Mouse (Mus musculus) CH12.LX (cell line): ENCODE results near the gene Daxx. TPM values are rescaled to one million over a fixed set of nuclear protein-coding genes. Genes with fewer than 3 reads are reported as not detected.

Source experiments
- DNase-seq: peaks from one replicate; pipeline ENCODE4 v3.0.0-alpha.2; 2013; ENCODE audit errors: extremely low read depth
- H3K27ac ChIP-seq: 2 replicates; pipeline ENCODE4 v1.5.1; 2012; ENCODE audit warnings: low read depth, mild to moderate bottlenecking, control low read depth, moderate library complexity; ENCODE audit not compliant: insufficient read depth
- H3K27me3 ChIP-seq: replicated peaks from 2 replicates; pipeline ENCODE3; 2012; ENCODE audit warnings: inconsistent platforms
- H3K36me3 ChIP-seq, 2 experiments: replicated peaks in 1 of 2; 2 replicates each; pipeline versions ENCODE3 to v1.6.1; 2012; ENCODE audit warnings: inconsistent platforms in 1 of 2, low read length in 1 of 2, mild to moderate bottlenecking in 1 of 2, mixed read lengths in 1 of 2, moderate library complexity in 1 of 2; ENCODE audit not compliant: control insufficient read depth in 1 of 2, insufficient read depth in 1 of 2
- H3K4me1 ChIP-seq, 2 experiments: 2 replicates each; pipeline ENCODE4 v1.6.1; 2012; ENCODE audit warnings: inconsistent platforms in 1 of 2, moderate library complexity in 1 of 2; ENCODE audit not compliant: insufficient read depth in 2 of 2, control insufficient read depth in 1 of 2
- H3K4me2 ChIP-seq: 2 replicates; pipeline ENCODE4 v1.6.1; 2012; ENCODE audit warnings: low read depth, mild to moderate bottlenecking, control low read depth; ENCODE audit not compliant: poor library complexity, insufficient read depth, severe bottlenecking
- H3K4me3 ChIP-seq, 3 experiments: fragments of 150-350 bp in 1 of 3; sonication (generic) in 1 of 3; replicated peaks in 1 of 3; 2 replicates each; pipeline versions ENCODE3 to v1.5.1; 2011 to 2012; ENCODE audit warnings: low read depth in 2 of 3, low read length in 2 of 3, mild to moderate bottlenecking in 2 of 3, moderate library complexity in 2 of 3, control low read depth in 1 of 3, improper control_type of control experiment in 1 of 3, inconsistent platforms in 1 of 3, mixed read lengths in 1 of 3; ENCODE audit not compliant: poor library complexity in 1 of 3
- H3K79me2 ChIP-seq: replicated peaks from 2 replicates; pipeline ENCODE4 v1.6.1; 2012; ENCODE audit warnings: mild to moderate bottlenecking, moderate library complexity; ENCODE audit not compliant: control insufficient read depth, poor library complexity, insufficient read depth, severe bottlenecking; ENCODE audit errors: extremely low read depth
- H3K9ac ChIP-seq: 2 replicates; pipeline ENCODE4 v1.6.1; 2012; ENCODE audit warnings: low read depth, mild to moderate bottlenecking, control low read depth, moderate library complexity; ENCODE audit not compliant: insufficient read depth
- H3K9me3 ChIP-seq: replicated peaks from 2 replicates; pipeline ENCODE3; 2012; ENCODE audit warnings: low read length, inconsistent platforms, mixed read lengths
- CTCF ChIP-seq, 2 experiments: IDR thresholded peaks in 1 of 2; conservative IDR thresholded peaks in 1 of 2; 2 replicates each; pipeline ENCODE4 v1.5.1; 2011 to 2012; ENCODE audit warnings: low read depth in 2 of 2, low read length in 2 of 2, improper control_type of control experiment in 1 of 2, inconsistent platforms in 1 of 2, mild to moderate bottlenecking in 1 of 2, moderate library complexity in 1 of 2
- E2F4 ChIP-seq: IDR thresholded peaks from 2 replicates; pipeline ENCODE4 v1.6.1; 2011; ENCODE audit warnings: low read depth, low read length, improper control_type of control experiment; ENCODE audit not compliant: insufficient replicate concordance
- ELF1 ChIP-seq: IDR thresholded peaks from 2 replicates; pipeline ENCODE4 v1.6.1; 2014; ENCODE audit warnings: low read depth, mild to moderate bottlenecking, inconsistent platforms, low read length, improper control_type of control experiment
- EP300 ChIP-seq: IDR thresholded peaks from 2 replicates; pipeline ENCODE4 v1.6.1; 2011; ENCODE audit warnings: low read length, improper control_type of control experiment
- ETS1 ChIP-seq: conservative IDR thresholded peaks from 2 replicates; pipeline ENCODE4 v1.6.1; 2012; ENCODE audit warnings: low read depth, mild to moderate bottlenecking, inconsistent platforms, low read length, improper control_type of control experiment, moderate library complexity
- GABPA ChIP-seq: IDR thresholded peaks from 2 replicates; pipeline ENCODE4 v1.6.1; 2012; ENCODE audit warnings: low read depth, low read length, improper control_type of control experiment, inconsistent platforms; ENCODE audit not compliant: insufficient replicate concordance
- HCFC1 ChIP-seq: IDR thresholded peaks from 2 replicates; pipeline ENCODE4 v1.6.1; 2012; ENCODE audit warnings: low read depth, mild to moderate bottlenecking, inconsistent platforms, low read length, improper control_type of control experiment
- IRF4 ChIP-seq: IDR thresholded peaks from 2 replicates; pipeline ENCODE4 v1.6.1; 2014; ENCODE audit warnings: low read depth, mild to moderate bottlenecking, inconsistent platforms, low read length, improper control_type of control experiment
- JUND ChIP-seq: conservative IDR thresholded peaks from 2 replicates; pipeline ENCODE4 v1.6.1; 2011; ENCODE audit warnings: low read depth, low read length, improper control_type of control experiment
- KAT2A ChIP-seq: IDR thresholded peaks from 2 replicates; pipeline ENCODE4 v1.6.1; 2012; ENCODE audit warnings: low read length, improper control_type of control experiment, inconsistent platforms; ENCODE audit not compliant: insufficient replicate concordance
- MAX ChIP-seq: IDR thresholded peaks from 2 replicates; pipeline ENCODE4 v1.6.1; 2011; ENCODE audit warnings: low read length, improper control_type of control experiment
- MEF2A ChIP-seq: IDR thresholded peaks from 2 replicates; pipeline ENCODE4 v1.6.1; 2014; ENCODE audit warnings: low read depth, mild to moderate bottlenecking, inconsistent platforms, low read length, improper control_type of control experiment, borderline replicate concordance
- MXI1 ChIP-seq: IDR thresholded peaks from 2 replicates; pipeline ENCODE4 v1.6.1; 2011; ENCODE audit warnings: mild to moderate bottlenecking, low read depth, low read length, improper control_type of control experiment
- MYC ChIP-seq: IDR thresholded peaks from 2 replicates; pipeline ENCODE4 v1.6.1; 2011; ENCODE audit warnings: low read depth, mild to moderate bottlenecking, improper control_type of control experiment, low read length
- NELFE ChIP-seq: IDR thresholded peaks from 2 replicates; pipeline ENCODE4 v1.6.1; 2011; ENCODE audit warnings: low read depth, low read length, improper control_type of control experiment
- NRF1 ChIP-seq: IDR thresholded peaks from 2 replicates; pipeline ENCODE4 v1.6.1; 2014; ENCODE audit warnings: low read depth, mild to moderate bottlenecking, inconsistent platforms, low read length, improper control_type of control experiment, moderate library complexity
- PAX5 ChIP-seq: IDR thresholded peaks from 2 replicates; pipeline ENCODE4 v1.6.1; 2012; ENCODE audit warnings: low read length, inconsistent platforms, mixed read lengths
- POLR2A ChIP-seq: IDR thresholded peaks from 2 replicates; pipeline ENCODE4 v1.6.1; 2011; ENCODE audit warnings: low read depth, mild to moderate bottlenecking, improper control_type of control experiment, low read length
- RAD21 ChIP-seq: IDR thresholded peaks from 2 replicates; pipeline ENCODE4 v1.6.1; 2011; ENCODE audit warnings: low read depth, mild to moderate bottlenecking, low read length, improper control_type of control experiment, moderate library complexity
- RCOR1 ChIP-seq: conservative IDR thresholded peaks from 2 replicates; pipeline ENCODE4 v1.6.1; 2012; ENCODE audit warnings: low read depth, mild to moderate bottlenecking, inconsistent platforms, low read length, improper control_type of control experiment
- SIN3A ChIP-seq: IDR thresholded peaks from 2 replicates; pipeline ENCODE4 v1.6.1; 2012; ENCODE audit warnings: low read length, improper control_type of control experiment, inconsistent platforms
- TBP ChIP-seq: conservative IDR thresholded peaks from 2 replicates; pipeline ENCODE4 v1.6.1; 2011; ENCODE audit warnings: low read depth, low read length, improper control_type of control experiment
- UBTF ChIP-seq: IDR thresholded peaks from 2 replicates; pipeline ENCODE4 v1.6.1; 2012; ENCODE audit warnings: low read depth, mild to moderate bottlenecking, inconsistent platforms, low read length, improper control_type of control experiment, moderate library complexity
- USF1 ChIP-seq: IDR thresholded peaks from 2 replicates; pipeline ENCODE4 v1.6.1; 2014; ENCODE audit warnings: low read depth, mild to moderate bottlenecking, inconsistent platforms, low read length, improper control_type of control experiment
- USF2 ChIP-seq: conservative IDR thresholded peaks from 2 replicates; pipeline ENCODE4 v1.6.1; 2011; ENCODE audit warnings: low read depth, low read length, improper control_type of control experiment
- ZC3H11A ChIP-seq: IDR thresholded peaks from 2 replicates; pipeline ENCODE4 v1.6.1; 2012; ENCODE audit warnings: low read depth, mild to moderate bottlenecking, inconsistent platforms, low read length, improper control_type of control experiment
- ZKSCAN1 ChIP-seq: IDR thresholded peaks from 2 replicates; pipeline ENCODE4 v1.6.1; 2012; ENCODE audit warnings: low read depth, inconsistent platforms, low read length, improper control_type of control experiment, borderline replicate concordance
- ZMIZ1 ChIP-seq: IDR thresholded peaks from 2 replicates; pipeline ENCODE4 v1.6.1; 2012; ENCODE audit warnings: low read depth, mild to moderate bottlenecking, inconsistent platforms, low read length, improper control_type of control experiment
- ZNF384 ChIP-seq: IDR thresholded peaks from 2 replicates; pipeline ENCODE4 v1.6.1; 2012; ENCODE audit warnings: low read depth, low read length, improper control_type of control experiment, inconsistent platforms
- dilution Hi-C: fragments of 300-500 bp; cut with MboI; formaldehyde crosslinking; loops from 2 replicates; pipeline ENCODE4 v1.14.3; 2020; ENCODE audit warnings: low sequenced_read_pairs; ENCODE audit not compliant: extremely low pct_unique_long_range_greater_than_20kb, extremely low pct_ligation_motif_present
- in situ Hi-C: fragments of 300-500 bp; cut with MboI; formaldehyde crosslinking; loops from 3 replicates; pipeline ENCODE4 v1.14.3; 2019; ENCODE audit warnings: low sequenced_read_pairs, low pct_ligation_motif_present, low pct_unique_long_range_greater_than_20kb, mixed read lengths
- polyA plus RNA-seq: library from polyadenylated mRNA; unstranded; fragments of >175 nt; gene quantifications from 2 replicates; pipeline ENCODE4 v1.2.1, GENCODE M21; 2012; ENCODE audit warnings: low read depth; ENCODE audit not compliant: insufficient read length
- total RNA-seq, 2 experiments: library from RNA; depleted of rRNA; stranded (reverse); fragments of 300-350 nt in 1 of 2; fragments of >200 nt in 1 of 2; gene quantifications; 2 replicates each; pipeline ENCODE4 v1.2.3; 2012 to 2014

Daxx gene
- total and polyA plus RNA-seq, 3 experiments = 32.3 to 53.0 (median 33.8) TPM

- no peak for DNase-seq
- no peak overlapping the region for H3K4me3 ChIP-seq
- H3K27me3 ChIP-seq = no peaks in the 10 kb centered on the region
- H3K4me2 ChIP-seq = no peak overlapping the region
- no peak overlapping the region for H3K27ac ChIP-seq
- in situ Hi-C loops = no loop called here
- H3K4me1 ChIP-seq = peaks cover 0 to 10% of the 10 kb centered on the region in 2 experiments; a peak in 2 of 4 replicates
- no peaks in the 10 kb centered on the region for H3K9me3 ChIP-seq
- H3K36me3 ChIP-seq = no peaks in the 10 kb centered on the region
- no peak overlapping the region for H3K9ac ChIP-seq
- dilution Hi-C loops = no loop called here
- TF ChIP-seq USF1 = no peak
- no peak for TF ChIP-seq TBP
- TF ChIP-seq ELF1 = no peak
- TF ChIP-seq ZNF384 = no peak
- no peak for TF ChIP-seq HCFC1
- TF ChIP-seq KAT2A = no peak
- TF ChIP-seq MYC = no peak
- TF ChIP-seq RCOR1 = no peak
- TF ChIP-seq SIN3A = no peak
- no peak for TF ChIP-seq PAX5
- no peak for TF ChIP-seq UBTF
- no peak for TF ChIP-seq USF2
- TF ChIP-seq NRF1 = no peak
- TF ChIP-seq CTCF (conservative IDR thresholded peaks at IDR 0.05 in 1 of 2, IDR thresholded peaks at IDR 0.05 in 1 of 2; ENCODE audit: low read depth in 2 of 2, low read length in 2 of 2) = no peak
- TF ChIP-seq ZC3H11A = no peak
- TF ChIP-seq IRF4 = no peak
- TF ChIP-seq E2F4 = no peak
- TF ChIP-seq EP300 = no peak
- TF ChIP-seq GABPA = no peak
- TF ChIP-seq MXI1 = no peak
- no peaks in the 10 kb centered on the region for H3K79me2 ChIP-seq
Measured at GRCm38 (mm10) chr17:33902079-33902478, 7.1 kb upstream of the Daxx start.

DNA sequence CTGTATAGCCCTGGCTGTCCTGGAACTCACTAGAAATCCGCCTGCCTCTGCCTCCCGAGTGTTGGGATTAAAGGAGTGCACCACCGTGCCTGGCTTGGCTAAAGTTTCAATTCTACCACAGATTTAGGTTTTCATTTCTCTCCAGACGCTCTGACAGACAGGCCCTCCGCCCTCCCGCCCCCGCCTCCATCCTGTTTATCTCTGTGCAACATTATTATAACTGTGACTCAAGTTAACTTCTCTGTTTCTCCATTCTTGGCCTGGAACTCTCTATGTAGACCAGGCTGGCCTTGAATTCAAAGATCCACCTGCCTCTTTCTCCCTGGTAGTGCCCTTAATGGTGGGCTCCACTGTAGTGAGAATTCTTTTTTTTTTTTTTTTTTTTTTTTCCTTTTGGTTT is 6.7 kb upstream of the Daxx start:
- Histone ChIP-seq H3K9ac (no peak overlapping the region), H3K9me3 (no peaks in the 10 kb centered on the region), H3K4me1 (peaks cover 0 to 10% of the 10 kb centered on the region in 2 experiments; a peak in 2 of 4 replicates), H3K4me2 (no peak overlapping the region), H3K79me2 (no peaks in the 10 kb centered on the region), H3K36me3 (no peaks in the 10 kb centered on the region), H3K27ac (no peak overlapping the region), H3K4me3 (no peak overlapping the region), H3K27me3 (no peaks in the 10 kb centered on the region)
- dilution Hi-C loops = no loop called here
- in situ Hi-C loops = no loop called here
- TF ChIP-seq MEF2A (no peak), CTCF (conservative IDR thresholded peaks at IDR 0.05 in 1 of 2, IDR thresholded peaks at IDR 0.05 in 1 of 2; ENCODE audit: low read depth in 2 of 2, low read length in 2 of 2) (no peak), NELFE (no peak), ETS1 (no peak), ZKSCAN1 (no peak), E2F4 (no peak), JUND (no peak), MAX (no peak), MXI1 (no peak), TBP (no peak), UBTF (no peak), ZMIZ1 (no peak), USF2 (no peak), ELF1 (no peak), RAD21 (no peak), POLR2A (no peak), NRF1 (no peak)
- no peak for DNase-seq
